In the genomic region with DNA sequence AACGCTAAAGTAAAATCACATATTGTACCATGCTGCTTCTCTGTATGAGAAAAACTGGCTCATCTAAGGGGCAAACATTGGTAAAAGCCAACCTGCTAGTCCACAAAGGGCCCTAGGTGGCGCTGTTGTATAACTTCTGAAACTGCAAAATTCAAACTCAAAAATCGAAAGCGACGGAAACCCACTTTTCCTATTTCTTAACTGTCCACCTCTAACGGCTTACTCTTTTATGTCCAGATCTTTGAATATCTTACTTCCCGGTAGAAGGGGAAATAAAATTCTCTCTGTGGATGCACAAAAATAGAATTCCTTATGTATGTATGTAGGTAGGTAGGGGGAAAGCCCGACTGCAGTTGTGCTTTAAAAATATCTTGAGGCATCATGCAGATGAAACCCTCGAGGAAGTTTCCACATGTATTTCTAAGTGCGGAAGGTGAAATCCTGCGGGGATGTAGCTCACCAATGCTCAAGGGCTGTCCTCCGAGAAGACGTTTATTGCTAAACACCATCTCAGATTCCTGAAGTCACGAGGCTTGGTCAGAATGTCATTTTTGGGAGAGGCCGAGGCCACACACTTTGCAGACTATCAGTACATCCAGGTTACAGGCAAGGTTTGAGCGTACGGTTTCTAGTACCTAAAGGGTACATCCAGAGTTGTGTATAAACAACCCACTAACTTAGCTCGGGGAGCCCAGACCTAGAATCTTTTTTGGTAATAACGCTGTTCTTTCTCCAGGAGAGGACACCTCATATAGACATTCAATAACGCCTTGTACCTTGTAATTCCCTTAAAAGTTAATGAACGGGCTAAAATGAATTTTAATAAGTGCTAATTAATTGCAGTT, we compare ENCODE assay signal across 8 mouse cellular contexts.
DNase-seq lines count a peak whose midpoint lies in the region; ATAC-seq and TF ChIP-seq lines count a peak whose summit lies in the region.

No protein-coding gene starts in this region.

- no peaks in the 10 kb centered on the region for H3K36me3 ChIP-seq in forebrain, postnatal 0 days (ENCODE audit: insufficient read depth)
- H3K36me3 ChIP-seq in hindbrain, embryonic 12.5 days: no peaks in the 10 kb centered on the region
- no peaks in the 10 kb centered on the region for H3K36me3 ChIP-seq in lung, postnatal 0 days (ENCODE audit: insufficient read depth, low read length)

- in situ Hi-C loops in Patski (cut with MboI; ENCODE audit: low pct_unique_long_range_greater_than_20kb): no loop called here

- DNase-seq in Patski (ENCODE audit: low read depth, low spot score): peak; percentile 38
- peak; percentile 40 for DNase-seq in cerebellum, adult 11-12 months
- DNase-seq in forebrain, postnatal 0 days: peak; percentile 95
- DNase-seq in layer of hippocampus, postnatal 10 days (ENCODE audit: low spot score in 2 of 2): peak; percentile 89 to 93
- DNase-seq in lung, postnatal 0 days (ENCODE audit: low spot score): peak; percentile 75
- DNase-seq in retina, postnatal 1 day: peak; percentile 87
- peak; percentile 23 for DNase-seq in yolk sac, embryonic 10.5 days (ENCODE audit: low spot score)

- H3K4me2 ChIP-seq in forebrain, postnatal 0 days (ENCODE audit: low read depth): peak overlapping the region; percentile 62
- peak overlapping the region; percentile 62 for H3K4me2 ChIP-seq in hindbrain, embryonic 12.5 days (replicated peaks)
- peak overlapping the region; percentile 87 for H3K4me2 ChIP-seq in lung, postnatal 0 days (replicated peaks; ENCODE audit: low read depth, low read length)

- peak overlapping the region; percentile 37 for H3K4me3 ChIP-seq in forebrain, postnatal 0 days (ENCODE audit: low read depth, low read length)
- H3K4me3 ChIP-seq in hindbrain, embryonic 12.5 days: peak overlapping the region; percentile 35
- peak overlapping the region; percentile 34 for H3K4me3 ChIP-seq in lung, postnatal 0 days (ENCODE audit: low read depth, low read length)

- CTCF ChIA-PET in Patski (lab: Charles Lee): interaction anchor here (1.0 to 1.6 kb wide), 3 partner anchors 10 to 770 kb away, joined by 3 to 6 read pairs (median 3); no protein-coding TSS in a partner anchor

- peak; percentile 77 for ATAC-seq in Patski
- ATAC-seq in forebrain, postnatal 0 days: peak; percentile 77
- ATAC-seq in hindbrain, embryonic 12.5 days (ENCODE audit: low FRiP score): peak; percentile 39; the same call in 1 of the 2 replicates
- ATAC-seq in lung, postnatal 0 days: no peak

- peak; percentile 91 for TF ChIP-seq CTCF in Patski (IDR thresholded peaks at IDR 0.05)
- peak; percentile 91 for TF ChIP-seq CTCF in forebrain, postnatal 0 days (IDR thresholded peaks at IDR 0.05; ENCODE audit: low read depth)
- TF ChIP-seq CTCF in lung, postnatal 0 days (IDR thresholded peaks at IDR 0.05): peak; percentile 85

- POLR2A ChIA-PET in Patski (lab: Charles Lee): no interaction called here

- no peaks in the 10 kb centered on the region for H3K4me1 ChIP-seq in forebrain, postnatal 0 days (ENCODE audit: insufficient read depth)
- H3K4me1 ChIP-seq in hindbrain, embryonic 12.5 days: 0 out of 2 replicates have a peak, but pooled peaks cover 3% of the 10 kb centered on the region
- no peaks in the 10 kb centered on the region for H3K4me1 ChIP-seq in lung, postnatal 0 days (ENCODE audit: insufficient read depth, low read depth, low read length)

- 4% methylated on average over 21 of the region's 21 CpGs for WGBS in forebrain, postnatal 0 days
- 8% methylated on average over 21 of the region's 21 CpGs for WGBS in hindbrain, embryonic 12.5 days
- WGBS in lung, postnatal 0 days: 2% methylated on average over 21 of the region's 21 CpGs

- H3K9me3 ChIP-seq in forebrain, postnatal 0 days (ENCODE audit: low read length): no peaks in the 10 kb centered on the region
- no peaks in the 10 kb centered on the region for H3K9me3 ChIP-seq in hindbrain, embryonic 12.5 days (replicated peaks)
- H3K9me3 ChIP-seq in lung, postnatal 0 days (ENCODE audit: low read length): no peaks in the 10 kb centered on the region

- no peak for TF ChIP-seq EP300 in lung, postnatal 0 days (IDR thresholded peaks at IDR 0.05)

- peak overlapping the region; percentile 44 for H3K9ac ChIP-seq in forebrain, postnatal 0 days
- H3K9ac ChIP-seq in hindbrain, embryonic 12.5 days: peak overlapping the region; percentile 55
- 0 out of 2 replicates have a peak overlapping the region, but pooled peaks have one; percentile 6 for H3K9ac ChIP-seq in lung, postnatal 0 days (replicated peaks; ENCODE audit: low read depth)

- peak overlapping the region; percentile 60 for H3K27ac ChIP-seq in forebrain, postnatal 0 days (ENCODE audit: low read depth, low read length)
- H3K27ac ChIP-seq in hindbrain, embryonic 12.5 days: peak overlapping the region; percentile 58
- H3K27ac ChIP-seq in lung, postnatal 0 days (ENCODE audit: low read length): no peak overlapping the region

- peaks cover 14% of the 10 kb centered on the region for H3K27me3 ChIP-seq in Patski
- no peaks in the 10 kb centered on the region for H3K27me3 ChIP-seq in forebrain, postnatal 0 days (ENCODE audit: insufficient read depth, low read length)
- 0 out of 2 replicates have a peak, but pooled peaks cover 3% of the 10 kb centered on the region for H3K27me3 ChIP-seq in hindbrain, embryonic 12.5 days
- no peaks in the 10 kb centered on the region for H3K27me3 ChIP-seq in lung, postnatal 0 days (replicated peaks; ENCODE audit: insufficient read depth, low read length)

Comparison
In these comparisons a context has a peak if more than half of its experiments do, and no peak if none do; other contexts are left out.
1. DNase-seq: peak in every context shown above with its lines; median percentile 95 in forebrain, postnatal 0 days; 91 in layer of hippocampus, postnatal 10 days; 87 in retina, postnatal 1 day; 75 in lung, postnatal 0 days; 40 in cerebellum, adult 11-12 months; 38 in Patski; 23 in yolk sac, embryonic 10.5 days.